Mouse (Mus musculus): ENCODE measurements at regions not wholly inside any gene's neighbourhood (a gene's known extent, or its start where the extent isn't known, plus 50 kb on each side); places are given as distances from the start of the nearest gene placed in this dataset.

DNA sequence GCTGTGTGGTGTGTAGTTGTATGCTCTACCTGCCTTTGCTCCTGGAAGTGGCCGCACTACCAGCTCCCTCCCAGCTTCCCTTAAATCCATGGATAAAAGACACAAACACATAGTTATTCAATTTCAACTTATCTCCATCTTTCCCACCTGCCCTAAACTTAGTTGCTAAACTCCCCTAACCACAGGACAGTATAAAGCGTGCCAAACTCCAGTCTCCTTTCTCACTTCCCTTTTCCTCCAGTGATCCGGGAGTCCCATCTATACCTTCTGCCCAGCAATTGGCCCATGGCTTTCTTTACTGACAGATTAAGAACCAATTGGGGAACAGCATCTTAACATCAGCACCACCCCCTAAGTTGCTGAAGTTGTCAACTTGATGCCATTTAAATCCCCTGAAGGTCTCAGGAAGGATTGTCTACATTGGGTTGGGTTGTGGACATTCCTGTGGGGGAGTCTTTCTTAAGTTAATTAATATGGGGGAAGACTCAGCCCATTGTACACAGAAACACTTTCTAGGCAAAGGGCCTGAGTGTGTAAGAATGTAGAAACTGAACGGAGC, 234.6 kb upstream of the Ednra start:
- H3K4me3 ChIP-seq (replicated peaks; ENCODE audit: extremely low read depth, low read depth, low read length), result no peak overlapping the region
- DNase-seq, result no peak
- no peaks in the 10 kb centered on the region for H3K4me1 ChIP-seq (ENCODE audit: control insufficient read depth, insufficient read depth, low read length)
- 82% methylated on average over 4 of the region's 4 CpGs for WGBS
- no peak for TF ChIP-seq POLR2A (IDR thresholded peaks at IDR 0.05; ENCODE audit: borderline replicate concordance, extremely low read depth, low read depth, low read length)

DNA sequence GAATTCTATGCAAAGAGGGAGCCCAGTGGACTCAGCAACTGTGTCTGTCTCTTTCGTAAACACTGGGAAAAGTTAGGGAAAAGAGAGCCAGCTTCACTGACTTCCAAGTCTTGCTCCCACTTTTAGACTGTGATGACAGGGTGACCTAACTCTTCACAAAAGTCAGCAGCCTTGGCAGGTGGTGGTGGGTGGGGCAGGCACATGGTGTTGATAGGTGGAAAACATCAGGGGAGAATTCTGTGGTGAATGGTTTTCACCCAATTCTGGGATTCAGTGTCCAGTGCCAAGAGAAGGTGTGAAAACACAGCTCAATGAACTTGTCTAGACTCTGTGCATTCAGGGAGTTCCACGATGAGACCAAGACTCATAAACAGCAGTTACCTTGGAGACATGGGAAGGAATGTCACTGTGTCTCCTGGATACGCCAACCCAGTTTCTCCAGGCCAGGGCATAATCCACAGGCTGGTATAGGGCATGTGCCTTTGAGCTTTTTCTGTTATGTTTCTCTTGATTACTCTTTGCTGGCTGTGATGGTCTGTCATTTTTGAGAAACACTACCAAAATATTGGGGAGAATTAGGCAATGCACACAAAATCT, 238.9 kb upstream of the Ednra start:
- TF ChIP-seq POLR2A (IDR thresholded peaks at IDR 0.05; ENCODE audit: borderline replicate concordance, extremely low read depth, low read depth, low read length) (no peak), CTCF (IDR thresholded peaks at IDR 0.05; ENCODE audit: insufficient read depth, low read length) (no peak)
- no peak overlapping the region for H3K4me3 ChIP-seq (replicated peaks; ENCODE audit: extremely low read depth, low read depth, low read length)
- H3K4me1 ChIP-seq (ENCODE audit: control insufficient read depth, insufficient read depth, low read length), result no peaks in the 10 kb centered on the region
- WGBS, result 57% methylated on average over 3 of the region's 3 CpGs
- DNase-seq, result peak; percentile 12

DNA sequence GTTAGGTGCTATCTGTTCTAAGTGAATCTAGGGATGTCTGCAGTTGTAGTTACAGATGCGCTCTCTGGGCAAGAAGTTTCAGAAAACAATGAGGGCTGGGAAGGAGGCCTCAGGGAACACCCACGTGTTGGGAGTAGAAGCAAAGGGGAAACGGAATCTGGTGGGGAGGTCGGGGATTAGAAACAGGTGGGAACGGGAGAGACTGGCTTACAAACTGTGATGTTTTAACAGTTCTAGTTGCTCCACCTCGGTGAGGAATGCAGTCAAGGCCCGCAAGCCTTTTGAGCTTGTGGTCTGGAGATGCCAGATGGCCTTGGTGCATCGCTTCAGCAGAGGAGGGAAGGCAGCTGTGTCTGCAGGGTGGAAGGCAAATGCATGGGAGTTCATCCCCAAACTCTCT, 242.7 kb upstream of the Ttc29 start:
- TF ChIP-seq CTCF (IDR thresholded peaks at IDR 0.05; ENCODE audit: insufficient read depth, low read length) (no peak), POLR2A (IDR thresholded peaks at IDR 0.05; ENCODE audit: borderline replicate concordance, extremely low read depth, low read depth, low read length) (no peak)
- DNase-seq, result no peak
- 61% methylated on average over 8 of the region's 8 CpGs for WGBS
- no peak overlapping the region for H3K4me3 ChIP-seq (replicated peaks; ENCODE audit: extremely low read depth, low read depth, low read length)
- no peaks in the 10 kb centered on the region for H3K4me1 ChIP-seq (ENCODE audit: control insufficient read depth, insufficient read depth, low read length)

DNA sequence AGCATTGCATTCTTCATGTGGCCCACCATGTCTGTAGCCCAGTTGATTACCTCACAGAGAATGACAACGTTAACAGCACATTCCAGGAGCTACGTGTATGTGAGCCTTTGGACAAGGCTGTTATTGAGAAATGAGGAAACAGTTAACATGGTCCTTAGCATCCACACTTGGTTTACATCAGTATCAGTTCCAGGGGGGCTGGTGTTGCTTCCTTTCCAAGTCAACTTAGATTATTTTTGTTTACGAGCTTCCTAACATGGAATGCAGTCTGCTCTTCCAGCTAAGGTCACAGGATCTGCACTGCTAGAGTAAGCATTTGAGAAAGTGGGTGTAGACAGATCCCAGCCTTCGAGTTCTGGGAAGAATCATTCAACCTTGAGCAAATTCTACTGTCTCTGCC, 239.4 kb upstream of the Ttc29 start:
- WGBS, result 34% methylated on average over 4 of the region's 4 CpGs
- H3K4me1 ChIP-seq (ENCODE audit: control insufficient read depth, insufficient read depth, low read length), result no peaks in the 10 kb centered on the region
- DNase-seq, result no peak
- TF ChIP-seq CTCF (IDR thresholded peaks at IDR 0.05; ENCODE audit: insufficient read depth, low read length) (no peak), POLR2A (IDR thresholded peaks at IDR 0.05; ENCODE audit: borderline replicate concordance, extremely low read depth, low read depth, low read length) (no peak)
- no peak overlapping the region for H3K4me3 ChIP-seq (replicated peaks; ENCODE audit: extremely low read depth, low read depth, low read length)

DNA sequence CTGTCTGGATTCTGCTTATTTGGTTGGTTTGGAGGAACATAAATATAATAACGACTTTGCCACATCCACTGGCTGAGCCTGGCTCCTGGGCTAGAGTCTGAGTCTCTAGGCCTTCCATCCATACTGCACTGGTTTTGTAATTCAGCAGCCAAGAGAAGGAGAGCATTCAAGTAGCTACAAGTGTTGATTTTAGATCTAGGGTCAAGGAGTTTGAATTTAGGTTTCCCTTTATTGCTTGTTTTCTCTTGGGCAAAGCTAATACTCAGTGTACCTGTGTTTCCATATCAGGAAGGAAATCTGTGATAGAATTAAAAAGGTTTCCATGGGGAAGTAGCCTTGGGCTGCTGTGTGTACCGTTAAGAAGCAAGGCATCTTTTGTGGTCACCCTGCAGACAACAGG, 234.0 kb upstream of the Ttc29 start:
- no peaks in the 10 kb centered on the region for H3K4me1 ChIP-seq (ENCODE audit: control insufficient read depth, insufficient read depth, low read length)
- no peak overlapping the region for H3K4me3 ChIP-seq (replicated peaks; ENCODE audit: extremely low read depth, low read depth, low read length)
- no peak for DNase-seq
- 53% methylated on average over 2 of the region's 2 CpGs for WGBS
- TF ChIP-seq POLR2A (IDR thresholded peaks at IDR 0.05; ENCODE audit: borderline replicate concordance, extremely low read depth, low read depth, low read length) (no peak), CTCF (IDR thresholded peaks at IDR 0.05; ENCODE audit: insufficient read depth, low read length) (no peak)

DNA sequence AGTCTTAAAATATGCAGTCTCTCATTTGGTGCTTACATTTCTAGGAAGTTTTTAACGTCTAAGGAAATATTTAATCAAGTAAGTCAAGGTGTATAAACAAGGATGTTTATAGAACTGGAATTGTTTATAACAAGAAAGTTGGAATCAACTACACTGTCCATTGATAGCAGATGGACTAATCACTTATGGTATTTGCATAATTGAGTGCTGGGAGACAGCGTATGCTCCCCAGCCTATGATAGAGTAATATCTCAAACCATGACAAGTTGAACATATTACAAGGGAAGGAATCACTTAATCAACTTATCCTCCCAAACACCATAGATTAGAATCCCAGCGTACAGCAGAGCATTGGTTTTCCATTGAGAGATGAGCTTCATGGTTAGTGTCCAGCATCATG, 232.4 kb upstream of the Ttc29 start:
- TF ChIP-seq POLR2A (IDR thresholded peaks at IDR 0.05; ENCODE audit: borderline replicate concordance, extremely low read depth, low read depth, low read length) (no peak), CTCF (IDR thresholded peaks at IDR 0.05; ENCODE audit: insufficient read depth, low read length) (no peak)
- H3K4me3 ChIP-seq (replicated peaks; ENCODE audit: extremely low read depth, low read depth, low read length), result no peak overlapping the region
- no peak for DNase-seq
- WGBS, result 46% methylated on average over 3 of the region's 3 CpGs
- H3K4me1 ChIP-seq (ENCODE audit: control insufficient read depth, insufficient read depth, low read length), result no peaks in the 10 kb centered on the region

DNA sequence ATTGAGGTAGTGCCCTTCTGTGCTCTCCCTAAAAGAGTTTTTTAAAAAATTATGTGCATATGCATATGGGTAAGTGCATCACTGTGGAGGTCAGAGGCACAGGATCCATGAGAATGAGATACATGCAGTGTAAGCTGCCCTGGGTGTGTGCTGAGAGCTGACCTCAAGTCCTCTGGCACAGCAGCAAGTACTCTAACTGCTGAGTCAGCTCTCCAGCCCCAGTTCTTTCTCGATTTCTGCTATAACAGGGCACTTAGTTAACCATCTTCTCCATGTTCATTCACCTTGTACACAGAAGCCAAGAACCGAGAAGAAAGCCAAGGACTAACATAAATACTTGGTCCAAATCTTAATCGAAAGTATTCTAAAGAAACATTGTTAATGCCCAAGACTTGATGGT, 231.1 kb upstream of the Ttc29 start:
- 71% methylated on average over 3 of the region's 3 CpGs for WGBS
- TF ChIP-seq POLR2A (IDR thresholded peaks at IDR 0.05; ENCODE audit: borderline replicate concordance, extremely low read depth, low read depth, low read length), result no peak
- TF ChIP-seq CTCF (IDR thresholded peaks at IDR 0.05; ENCODE audit: insufficient read depth, low read length), result no peak
- H3K4me3 ChIP-seq (replicated peaks; ENCODE audit: extremely low read depth, low read depth, low read length), result no peak overlapping the region
- no peaks in the 10 kb centered on the region for H3K4me1 ChIP-seq (ENCODE audit: control insufficient read depth, insufficient read depth, low read length)
- no peak for DNase-seq

DNA sequence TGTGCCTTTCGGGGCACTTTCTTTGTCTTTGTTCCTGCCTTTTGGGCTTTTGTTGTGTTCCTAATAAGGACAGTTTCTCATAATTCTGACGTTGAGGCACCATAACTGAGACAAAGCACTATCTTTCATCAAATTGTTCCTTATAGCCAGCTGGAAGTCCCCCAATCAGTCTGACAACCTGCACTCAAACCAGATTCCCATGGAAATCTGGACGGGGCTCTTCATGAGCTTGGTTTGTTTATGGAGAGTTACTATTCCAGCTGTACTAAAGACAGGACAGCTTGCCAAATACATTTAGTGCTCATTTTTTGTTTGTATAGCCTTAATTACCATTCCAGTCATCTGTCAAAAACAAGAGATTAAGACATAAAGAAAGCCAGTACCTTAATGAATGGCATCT, 229.6 kb upstream of the Ttc29 start:
- TF ChIP-seq POLR2A (IDR thresholded peaks at IDR 0.05; ENCODE audit: borderline replicate concordance, extremely low read depth, low read depth, low read length), result no peak
- Histone ChIP-seq H3K4me1 (ENCODE audit: control insufficient read depth, insufficient read depth, low read length) (no peaks in the 10 kb centered on the region), H3K4me3 (replicated peaks; ENCODE audit: extremely low read depth, low read depth, low read length) (no peak overlapping the region)
- DNase-seq, result no peak
- 43% methylated on average over 3 of the region's 3 CpGs for WGBS

DNA sequence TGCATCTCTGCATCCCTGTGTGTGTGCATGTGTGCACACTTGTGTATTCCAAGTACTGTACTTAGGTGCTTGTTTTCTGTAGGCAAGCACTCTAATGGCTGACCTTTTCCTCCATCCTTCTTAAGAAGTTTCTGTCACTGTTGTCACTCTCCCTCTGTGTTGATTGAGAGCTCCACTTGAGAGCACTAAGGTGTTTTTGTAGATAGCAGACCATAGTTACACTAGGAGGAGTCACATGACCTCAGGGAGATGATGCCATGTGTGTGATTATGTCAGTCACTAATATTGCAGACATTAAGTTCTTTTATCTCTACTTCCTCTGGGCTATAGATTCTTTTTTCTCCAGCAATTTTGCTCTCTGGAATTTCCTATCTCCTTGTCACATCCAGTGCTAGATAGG, 225.9 kb upstream of the Ttc29 start:
- TF ChIP-seq CTCF (IDR thresholded peaks at IDR 0.05; ENCODE audit: insufficient read depth, low read length), result no peak
- no peak for TF ChIP-seq POLR2A (IDR thresholded peaks at IDR 0.05; ENCODE audit: borderline replicate concordance, extremely low read depth, low read depth, low read length)
- H3K4me1 ChIP-seq (ENCODE audit: control insufficient read depth, insufficient read depth, low read length), result no peaks in the 10 kb centered on the region
- DNase-seq, result no peak
- H3K4me3 ChIP-seq (replicated peaks; ENCODE audit: extremely low read depth, low read depth, low read length), result no peak overlapping the region

DNA sequence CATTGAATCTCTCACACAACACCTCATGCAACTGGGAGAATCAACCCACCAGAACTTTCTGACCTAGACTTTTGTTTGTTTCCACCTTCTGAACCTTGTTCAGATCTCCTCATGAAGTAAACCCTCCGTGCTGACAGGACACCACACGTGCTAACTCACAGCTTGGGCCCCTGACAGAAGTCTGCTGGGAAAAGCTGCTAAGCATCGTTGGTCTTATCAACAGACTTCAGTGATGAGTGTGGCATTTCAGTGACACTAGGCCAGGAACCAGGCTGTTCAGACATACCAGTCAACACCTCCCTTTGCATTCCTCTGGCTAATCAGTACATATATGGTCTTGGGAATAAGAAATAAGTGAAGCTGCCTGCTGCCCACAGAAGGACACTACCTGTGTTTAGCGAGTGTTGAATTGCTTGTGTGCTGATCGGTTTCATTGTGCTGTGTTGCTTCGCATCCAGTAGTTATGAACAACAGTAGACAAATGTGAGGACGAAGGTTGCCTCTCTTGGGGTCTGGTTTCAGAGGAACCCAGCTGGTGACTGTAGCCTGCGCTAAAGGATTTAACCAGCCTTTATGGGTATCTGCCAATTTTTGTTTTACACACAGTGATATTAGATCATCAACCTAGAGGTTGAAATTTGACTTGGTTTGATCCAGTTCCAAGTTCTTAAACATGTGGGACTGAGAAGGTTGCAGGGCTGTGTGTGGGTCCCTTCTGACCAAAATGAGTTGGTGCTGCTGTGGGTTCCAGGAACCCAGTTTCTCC, 224.6 kb upstream of the Ttc29 start:
- H3K4me3 ChIP-seq (replicated peaks; ENCODE audit: extremely low read depth, low read depth, low read length), result no peak overlapping the region
- 55% methylated on average over 8 of the region's 8 CpGs for WGBS
- TF ChIP-seq CTCF (IDR thresholded peaks at IDR 0.05; ENCODE audit: insufficient read depth, low read length) (no peak), POLR2A (IDR thresholded peaks at IDR 0.05; ENCODE audit: borderline replicate concordance, extremely low read depth, low read depth, low read length) (no peak)
- no peaks in the 10 kb centered on the region for H3K4me1 ChIP-seq (ENCODE audit: control insufficient read depth, insufficient read depth, low read length)
- no peak for DNase-seq

Data from lung, adult 2 months (tissue).